Mouse (Mus musculus): ENCODE measurements around the gene Zfp1. TPM values are rescaled to one million over a fixed set of nuclear protein-coding genes. Genes with fewer than 3 reads are reported as not detected.

Gene Zfp1
- polyA plus RNA-seq, 1 experiment from 2014 or later = 10.9 TPM

- 61% methylated on average over 5 of the region's 5 CpGs for WGBS
- TF ChIP-seq CTCF (IDR thresholded peaks at IDR 0.05; ENCODE audit: low read depth) (no peak), EP300 (optimal IDR thresholded peaks at IDR 0.05) (no peak)
- no peak for DNase-seq (ENCODE audit: low spot score)
- H3K4me2 ChIP-seq (replicated peaks; ENCODE audit: low read depth) = no peak overlapping the region
- H3K9ac ChIP-seq (ENCODE audit: low read length) = no peak overlapping the region
- H3K27ac ChIP-seq (replicated peaks) = 0 out of 2 replicates have a peak overlapping the region, but pooled peaks have one; percentile 25
- no peaks in the 10 kb centered on the region for H3K4me1 ChIP-seq (replicated peaks; ENCODE audit: control insufficient read depth, insufficient read depth)
- no peaks in the 10 kb centered on the region for H3K9me3 ChIP-seq (ENCODE audit: control insufficient read depth, low read length)
- H3K27me3 ChIP-seq (ENCODE audit: control insufficient read depth, insufficient read depth, low read length) = no peaks in the 10 kb centered on the region
- H3K4me3 ChIP-seq (ENCODE audit: low read depth, low read length) = no peak overlapping the region
- no peaks in the 10 kb centered on the region for H3K36me3 ChIP-seq (ENCODE audit: control insufficient read depth, insufficient read depth, low read length)
- ATAC-seq (ENCODE audit: low FRiP score, low TSS enrichment) = peak; percentile 89
Observed at GRCm38 (mm10) chr8:111613181-111613580, 30.0 kb upstream of the Zfp1 start.

- peak; percentile 58; the same call in 1 of the 2 replicates for ATAC-seq (ENCODE audit: low FRiP score, low TSS enrichment)
- no peak for DNase-seq (ENCODE audit: low spot score)
Observed at GRCm38 (mm10) chr8:111614786-111615701, 28.2 kb upstream of the Zfp1 start.

GRCm38 (mm10) chr8:111617812-111618211, 25.4 kb upstream of the Zfp1 start:
- no peak overlapping the region for H3K4me2 ChIP-seq (replicated peaks; ENCODE audit: low read depth)
- H3K9ac ChIP-seq (ENCODE audit: low read length) = no peak overlapping the region
- TF ChIP-seq CTCF (IDR thresholded peaks at IDR 0.05; ENCODE audit: low read depth) = no peak
- TF ChIP-seq EP300 (optimal IDR thresholded peaks at IDR 0.05) = no peak
- no peak overlapping the region for H3K27ac ChIP-seq (replicated peaks)
- no peaks in the 10 kb centered on the region for H3K9me3 ChIP-seq (ENCODE audit: control insufficient read depth, low read length)
- WGBS = 76% methylated on average over 6 of the region's 6 CpGs
- no peaks in the 10 kb centered on the region for H3K27me3 ChIP-seq (ENCODE audit: control insufficient read depth, insufficient read depth, low read length)
- DNase-seq (ENCODE audit: low spot score) = no peak
- ATAC-seq (ENCODE audit: low FRiP score, low TSS enrichment) = no peak
- no peaks in the 10 kb centered on the region for H3K4me1 ChIP-seq (replicated peaks; ENCODE audit: control insufficient read depth, insufficient read depth)
- H3K36me3 ChIP-seq (ENCODE audit: control insufficient read depth, insufficient read depth, low read length) = peaks cover 4% of the 10 kb centered on the region; the same call in 1 of the 2 replicates
- H3K4me3 ChIP-seq (ENCODE audit: low read depth, low read length) = no peak overlapping the region

More at GRCm38 (mm10) chr8:111614786-111615701, 28.2 kb upstream of the Zfp1 start:
- no peak overlapping the region for H3K4me3 ChIP-seq (ENCODE audit: low read depth, low read length)
- no peaks in the 10 kb centered on the region for H3K4me1 ChIP-seq (replicated peaks; ENCODE audit: control insufficient read depth, insufficient read depth)
- 67% methylated on average over 6 of the region's 6 CpGs for WGBS
- no peaks in the 10 kb centered on the region for H3K9me3 ChIP-seq (ENCODE audit: control insufficient read depth, low read length)
- H3K4me2 ChIP-seq (replicated peaks; ENCODE audit: low read depth) = no peak overlapping the region
- H3K27me3 ChIP-seq (ENCODE audit: control insufficient read depth, insufficient read depth, low read length) = no peaks in the 10 kb centered on the region
- TF ChIP-seq CTCF (IDR thresholded peaks at IDR 0.05; ENCODE audit: low read depth) = peak; percentile 32
- peak; percentile 46 for TF ChIP-seq EP300 (optimal IDR thresholded peaks at IDR 0.05)
- no peaks in the 10 kb centered on the region for H3K36me3 ChIP-seq (ENCODE audit: control insufficient read depth, insufficient read depth, low read length)
- H3K9ac ChIP-seq (ENCODE audit: low read length) = no peak overlapping the region
- 0 out of 2 replicates have a peak overlapping the region, but pooled peaks have one; percentile 9 for H3K27ac ChIP-seq (replicated peaks)

GRCm38 (mm10) chr8:111618273-111618672, 24.9 kb upstream of the Zfp1 start:
- no peak overlapping the region for H3K9ac ChIP-seq (ENCODE audit: low read length)
- H3K4me3 ChIP-seq (ENCODE audit: low read depth, low read length) = no peak overlapping the region
- DNase-seq (ENCODE audit: low spot score) (no peak), ATAC-seq (ENCODE audit: low FRiP score, low TSS enrichment) (no peak)
- H3K9me3 ChIP-seq (ENCODE audit: control insufficient read depth, low read length) = no peaks in the 10 kb centered on the region
- H3K4me2 ChIP-seq (replicated peaks; ENCODE audit: low read depth) = no peak overlapping the region
- H3K27me3 ChIP-seq (ENCODE audit: control insufficient read depth, insufficient read depth, low read length) = no peaks in the 10 kb centered on the region
- TF ChIP-seq CTCF (IDR thresholded peaks at IDR 0.05; ENCODE audit: low read depth) (no peak), EP300 (optimal IDR thresholded peaks at IDR 0.05) (no peak)
- 94% methylated on average over 4 of the region's 4 CpGs for WGBS
- H3K27ac ChIP-seq (replicated peaks) = no peak overlapping the region
- no peaks in the 10 kb centered on the region for H3K4me1 ChIP-seq (replicated peaks; ENCODE audit: control insufficient read depth, insufficient read depth)
- H3K36me3 ChIP-seq (ENCODE audit: control insufficient read depth, insufficient read depth, low read length) = peaks cover 4% of the 10 kb centered on the region; the same call in 1 of the 2 replicates

GRCm38 (mm10) chr8:111619936-111620335, 23.3 kb upstream of the Zfp1 start:
- no peak for DNase-seq (ENCODE audit: low spot score)

GRCm38 (mm10) chr8:111622104-111622503, 21.1 kb upstream of the Zfp1 start:
- H3K4me3 ChIP-seq (ENCODE audit: low read depth, low read length) = no peak overlapping the region
- ATAC-seq (ENCODE audit: low FRiP score, low TSS enrichment) (no peak), DNase-seq (ENCODE audit: low spot score) (no peak)
- H3K9ac ChIP-seq (ENCODE audit: low read length) = no peak overlapping the region
- no peaks in the 10 kb centered on the region for H3K4me1 ChIP-seq (replicated peaks; ENCODE audit: control insufficient read depth, insufficient read depth)
- TF ChIP-seq CTCF (IDR thresholded peaks at IDR 0.05; ENCODE audit: low read depth) (no peak), EP300 (optimal IDR thresholded peaks at IDR 0.05) (no peak)
- 82% methylated on average over 3 of the region's 3 CpGs for WGBS
- H3K27me3 ChIP-seq (ENCODE audit: control insufficient read depth, insufficient read depth, low read length) = no peaks in the 10 kb centered on the region
- no peaks in the 10 kb centered on the region for H3K9me3 ChIP-seq (ENCODE audit: control insufficient read depth, low read length)
- peaks cover 5% of the 10 kb centered on the region; the same call in 1 of the 2 replicates for H3K36me3 ChIP-seq (ENCODE audit: control insufficient read depth, insufficient read depth, low read length)
- no peak overlapping the region for H3K4me2 ChIP-seq (replicated peaks; ENCODE audit: low read depth)
- no peak overlapping the region for H3K27ac ChIP-seq (replicated peaks)

More at GRCm38 (mm10) chr8:111619936-111620335, 23.3 kb upstream of the Zfp1 start:
- Histone ChIP-seq H3K4me2 (replicated peaks; ENCODE audit: low read depth) (no peak overlapping the region), H3K27ac (replicated peaks) (no peak overlapping the region), H3K36me3 (ENCODE audit: control insufficient read depth, insufficient read depth, low read length) (peaks cover 5% of the 10 kb centered on the region; the same call in 1 of the 2 replicates), H3K4me1 (replicated peaks; ENCODE audit: control insufficient read depth, insufficient read depth) (no peaks in the 10 kb centered on the region), H3K27me3 (ENCODE audit: control insufficient read depth, insufficient read depth, low read length) (no peaks in the 10 kb centered on the region), H3K4me3 (ENCODE audit: low read depth, low read length) (no peak overlapping the region), H3K9ac (ENCODE audit: low read length) (no peak overlapping the region), H3K9me3 (ENCODE audit: control insufficient read depth, low read length) (no peaks in the 10 kb centered on the region)
- ATAC-seq (ENCODE audit: low FRiP score, low TSS enrichment) = no peak
- WGBS = 55% methylated on average over 1 of the region's 1 CpGs
- TF ChIP-seq CTCF (IDR thresholded peaks at IDR 0.05; ENCODE audit: low read depth) (no peak), EP300 (optimal IDR thresholded peaks at IDR 0.05) (no peak)

Measured in stomach, postnatal 0 days (tissue).